Mouse (Mus musculus) retina, embryonic 14.5 days (tissue): ENCODE results near the gene Defb11.
"Not testable (repeated sequence)": the region's sequence is repeated elsewhere in the genome, so short reads cannot be mapped to it uniquely, and the experiment has no call there.

ENCODE experiments used
- DNase-seq: peaks from one replicate; pipeline ENCODE4 v3.0.0-alpha.2; 2015; ENCODE audit warnings: low spot score

The Defb11 gene

GRCm38 (mm10) chr8:21906290-21906689, at the start of gene Defb11:
Gene Defb11 (minus strand): TSS chr8:21906412.
- peak; percentile 44 for DNase-seq

- DNase-seq: peak; percentile 82
Observed at GRCm38 (mm10) chr8:21955321-21955720, 49.1 kb upstream of the Defb11 start.

- peak; percentile 68 for DNase-seq
Observed at GRCm38 (mm10) chr8:21947311-21948017, 41.3 kb upstream of the Defb11 start.

- peak; percentile 13 for DNase-seq
Observed at GRCm38 (mm10) chr8:21946462-21946861, 40.2 kb upstream of the Defb11 start, which contains the start of gene Defb13. Gene Defb13 (plus strand): TSS chr8:21946762.

- not testable (repeated sequence) for DNase-seq
Observed at GRCm38 (mm10) chr8:21938052-21938451, 31.8 kb upstream of the Defb11 start, which contains the start of gene Defb35. Gene Defb35 (plus strand): TSS chr8:21938352.

GRCm38 (mm10) chr8:21932610-21933009, 26.4 kb upstream of the Defb11 start, which contains the start of gene Defb15:
Gene Defb15 (minus strand): TSS chr8:21932710.
- no peak for DNase-seq

GRCm38 (mm10) chr8:21930754-21931153, 24.5 kb upstream of the Defb11 start:
- not testable (repeated sequence) for DNase-seq

- DNase-seq: no peak
Observed at GRCm38 (mm10) chr8:21915625-21916024, 9.4 kb upstream of the Defb11 start.

GRCm38 (mm10) chr8:21912554-21912953, 6.3 kb upstream of the Defb11 start:
- DNase-seq: no peak

- no peak for DNase-seq
Observed at GRCm38 (mm10) chr8:21911931-21912330, 5.7 kb upstream of the Defb11 start.

GRCm38 (mm10) chr8:21885321-21885720, 20.9 kb downstream of the Defb11 start, which contains the start of gene Defb9:
Gene Defb9 (minus strand): TSS chr8:21885421.
- DNase-seq: peak; percentile 24

GRCm38 (mm10) chr8:21858586-21858985, 47.6 kb downstream of the Defb11 start, which contains the start of gene Defb10:
Gene Defb10 (plus strand): TSS chr8:21858901.
- DNase-seq: peak; percentile 78
